Mouse (Mus musculus) cortical plate, adult 2 months (tissue): ENCODE results near the gene Sos2.
"Not testable (repeated sequence)": the region's sequence is repeated elsewhere in the genome, so short reads cannot be mapped to it uniquely, and the experiment has no call there.

Source experiments
- CTCF ChIP-seq: fragments of 200-500 bp; IDR thresholded peaks from 2 replicates; pipeline ENCODE4 v1.5.1; 2011; ENCODE audit warnings: mild to moderate bottlenecking, control low read depth, low read length; ENCODE audit not compliant: insufficient read depth; ENCODE audit errors: extremely low read depth
- POLR2A ChIP-seq: fragments of 200-500 bp; IDR thresholded peaks from 2 replicates; pipeline ENCODE4 v1.6.1; 2011; ENCODE audit warnings: mild to moderate bottlenecking, low read length, control low read depth; ENCODE audit not compliant: insufficient read depth; ENCODE audit errors: extremely low read depth

- TF ChIP-seq POLR2A, CTCF: not testable (repeated sequence)
These were observed 120.6 kb downstream of the Sos2 start for GRCm38 (mm10) chr12:69561006-69561405.
